Mouse (Mus musculus) testis, adult 2 months (tissue): ENCODE data around the gene Syne2. TPM values are rescaled to one million over a fixed set of nuclear protein-coding genes. Genes with fewer than 3 reads are reported as not detected.

Source experiments
- H3K27ac ChIP-seq: fragments of 200-500 bp; 2 replicates; pipeline ENCODE4 v1.5.1; 2012; ENCODE audit warnings: low read depth, low read length; ENCODE audit not compliant: control insufficient read depth, insufficient read depth
- H3K27me3 ChIP-seq: fragments of 200-500 bp; 2 replicates; pipeline ENCODE4 v1.6.1; 2012; ENCODE audit warnings: mild to moderate bottlenecking, low read length, moderate library complexity; ENCODE audit not compliant: control insufficient read depth, insufficient read depth
- H3K36me3 ChIP-seq: fragments of 200-500 bp; 2 replicates; pipeline ENCODE4 v1.6.1; 2012; ENCODE audit warnings: mild to moderate bottlenecking, low read length; ENCODE audit not compliant: control insufficient read depth, insufficient read depth
- H3K4me1 ChIP-seq: fragments of 200-500 bp; 2 replicates; pipeline ENCODE4 v1.6.1; 2012; ENCODE audit warnings: low read length; ENCODE audit not compliant: control insufficient read depth, insufficient read depth
- H3K4me3 ChIP-seq: fragments of 200-500 bp; 2 replicates; pipeline ENCODE4 v1.5.1; 2012; ENCODE audit warnings: low read depth, mild to moderate bottlenecking, low read length, moderate library complexity, mixed read lengths; ENCODE audit not compliant: control insufficient read depth
- CTCF ChIP-seq: fragments of 200-500 bp; IDR thresholded peaks from 2 replicates; pipeline ENCODE4 v1.5.1; 2012; ENCODE audit warnings: low read depth, mild to moderate bottlenecking, inconsistent platforms, low read length, moderate library complexity; ENCODE audit not compliant: control insufficient read depth, insufficient read depth, insufficient replicate concordance
- POLR2A ChIP-seq: fragments of 200-500 bp; IDR thresholded peaks from 2 replicates; pipeline ENCODE4 v1.6.1; 2012; ENCODE audit warnings: low read depth, mild to moderate bottlenecking, inconsistent platforms, low read length, moderate library complexity; ENCODE audit not compliant: control insufficient read depth
- polyA plus RNA-seq: library from polyadenylated mRNA; depleted of rRNA; stranded (reverse); fragments of >200 nt; gene quantifications from 2 replicates; pipeline ENCODE4 v1.2.3, GENCODE M21; 2012

Syne2 gene
- polyA plus RNA-seq, 1 experiment, result 35.5 TPM

GRCm38 (mm10) chr12:76049343-76049742 is 231.4 kb downstream of the Syne2 start:
- Histone ChIP-seq H3K4me1 (no peaks in the 10 kb centered on the region), H3K27ac (no peak overlapping the region), H3K4me3 (no peak overlapping the region), H3K36me3 (no peaks in the 10 kb centered on the region), H3K27me3 (no peaks in the 10 kb centered on the region)
- TF ChIP-seq CTCF (no peak), POLR2A (no peak)

- Histone ChIP-seq H3K27me3 (no peaks in the 10 kb centered on the region), H3K36me3 (no peaks in the 10 kb centered on the region), H3K4me3 (no peak overlapping the region), H3K4me1 (no peaks in the 10 kb centered on the region), H3K27ac (no peak overlapping the region)
- TF ChIP-seq CTCF, result no peak
- TF ChIP-seq POLR2A, result no peak
These were observed 233.9 kb downstream of the Syne2 start for GRCm38 (mm10) chr12:76051879-76052278.

GRCm38 (mm10) chr12:76054653-76055052 is 236.7 kb downstream of the Syne2 start:
- Histone ChIP-seq H3K27ac (no peak overlapping the region), H3K27me3 (no peaks in the 10 kb centered on the region), H3K4me1 (no peaks in the 10 kb centered on the region), H3K36me3 (no peaks in the 10 kb centered on the region), H3K4me3 (no peak overlapping the region)
- TF ChIP-seq POLR2A (no peak), CTCF (no peak)

- Histone ChIP-seq H3K27ac (no peak overlapping the region), H3K4me3 (no peak overlapping the region), H3K4me1 (no peaks in the 10 kb centered on the region), H3K36me3 (no peaks in the 10 kb centered on the region), H3K27me3 (no peaks in the 10 kb centered on the region)
- TF ChIP-seq POLR2A (no peak), CTCF (no peak)
These were observed 245.1 kb downstream of the Syne2 start for GRCm38 (mm10) chr12:76063001-76063400.

GRCm38 (mm10) chr12:76070386-76070785 is 252.5 kb downstream of the Syne2 start:
- TF ChIP-seq POLR2A, result no peak
- no peak for TF ChIP-seq CTCF
- Histone ChIP-seq H3K36me3 (no peaks in the 10 kb centered on the region), H3K4me1 (no peaks in the 10 kb centered on the region), H3K4me3 (no peak overlapping the region), H3K27me3 (no peaks in the 10 kb centered on the region), H3K27ac (no peak overlapping the region)

- Histone ChIP-seq H3K27ac (peak overlapping the region; percentile 5; the same call in 1 of the 2 replicates), H3K27me3 (no peaks in the 10 kb centered on the region), H3K4me1 (no peaks in the 10 kb centered on the region), H3K4me3 (no peak overlapping the region), H3K36me3 (no peaks in the 10 kb centered on the region)
- no peak for TF ChIP-seq CTCF
These were observed 254.3 kb downstream of the Syne2 start for GRCm38 (mm10) chr12:76071935-76072849.

- TF ChIP-seq POLR2A (no peak), CTCF (no peak)
- Histone ChIP-seq H3K4me3 (no peak overlapping the region), H3K27ac (no peak overlapping the region), H3K36me3 (no peaks in the 10 kb centered on the region), H3K27me3 (no peaks in the 10 kb centered on the region), H3K4me1 (no peaks in the 10 kb centered on the region)
These were observed 255.3 kb downstream of the Syne2 start for GRCm38 (mm10) chr12:76073066-76073826.
